Mouse (Mus musculus) frontal cortex, postnatal 10 days (tissue): ENCODE results near the gene Phgr1.

Experiments used
- DNase-seq, 2 experiments: peaks; one replicate each; pipeline ENCODE4 v3.0.0; 2022; ENCODE audit warnings: low spot score in 2 of 2, mixed read lengths in 1 of 2

The Phgr1 gene

DNA sequence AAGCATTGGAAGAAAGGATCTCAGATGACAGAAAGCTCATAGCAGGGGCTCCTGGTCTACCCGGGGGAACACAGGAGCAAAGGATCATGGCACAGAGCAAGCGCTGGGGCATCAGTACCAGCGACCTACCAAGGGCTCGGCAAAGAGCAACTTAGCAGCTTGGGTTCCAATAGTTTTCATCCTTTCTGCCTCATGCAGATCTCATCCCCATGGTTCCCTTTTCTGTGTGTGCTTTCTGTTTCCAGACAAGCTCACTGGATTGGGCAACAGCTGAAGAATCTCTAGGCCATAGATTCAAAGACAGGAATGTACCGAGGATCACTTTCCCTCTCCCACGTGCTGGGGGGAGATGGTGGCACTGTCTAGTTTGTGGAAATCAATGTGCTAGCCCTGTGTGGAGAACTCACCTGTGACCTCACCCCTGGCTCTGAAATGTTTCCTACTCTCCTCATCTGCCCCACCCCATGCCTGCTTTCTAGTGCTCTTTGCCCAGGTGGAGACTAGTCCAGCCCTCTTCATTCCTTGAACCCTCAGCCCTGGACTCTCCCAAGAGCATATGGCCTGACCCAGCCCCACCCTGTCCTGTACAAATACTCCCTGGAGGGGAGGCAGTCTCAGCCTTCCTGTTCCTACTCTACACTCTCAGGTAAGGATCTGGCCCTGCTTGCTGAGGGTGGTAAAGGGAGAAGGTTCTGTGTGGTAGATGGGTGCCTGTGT lies at the start of gene Phgr1:
TSS of gene Phgr1 (plus strand) at position 612 of the 717 bp plus-strand sequence.
- no peak for DNase-seq

DNA sequence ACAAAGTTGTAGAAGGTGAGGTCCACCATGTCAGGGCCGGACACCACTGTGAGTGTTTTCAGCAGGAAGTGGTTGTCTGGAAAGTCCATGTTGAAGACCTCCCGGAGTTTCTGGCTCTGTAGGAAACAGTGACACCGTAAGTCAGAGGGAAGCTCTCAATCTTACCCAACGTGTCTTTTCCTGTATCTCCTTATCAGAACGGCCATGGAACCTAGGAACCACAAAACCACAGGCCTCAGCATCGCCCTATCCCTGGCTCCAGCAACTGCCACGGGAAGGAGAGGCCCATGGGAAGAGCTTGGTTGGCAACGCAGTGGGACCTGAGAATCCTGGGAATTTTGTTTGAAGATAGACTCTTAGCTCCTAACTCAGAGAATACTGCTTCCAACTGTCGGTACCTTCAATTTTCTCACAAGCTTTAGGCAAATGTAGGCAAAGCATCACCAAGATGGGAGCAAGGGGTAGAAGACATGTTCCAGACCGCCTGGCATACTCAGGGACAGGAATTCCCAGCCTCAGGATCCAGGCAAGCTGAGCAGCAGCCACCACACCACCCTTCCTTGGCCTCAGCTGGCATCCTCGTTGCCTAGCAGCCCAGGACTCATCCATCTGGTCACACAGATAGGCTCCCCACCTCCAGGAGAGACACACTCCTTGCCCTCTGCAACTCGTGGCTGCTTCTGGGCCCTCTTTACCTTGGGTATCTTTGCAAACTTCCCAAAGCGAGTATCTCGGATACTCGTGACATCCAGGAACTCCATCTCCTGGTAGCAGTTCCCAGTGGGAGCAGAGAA lies 48.7 kb upstream of the Phgr1 start:
- DNase-seq = no peak

DNA sequence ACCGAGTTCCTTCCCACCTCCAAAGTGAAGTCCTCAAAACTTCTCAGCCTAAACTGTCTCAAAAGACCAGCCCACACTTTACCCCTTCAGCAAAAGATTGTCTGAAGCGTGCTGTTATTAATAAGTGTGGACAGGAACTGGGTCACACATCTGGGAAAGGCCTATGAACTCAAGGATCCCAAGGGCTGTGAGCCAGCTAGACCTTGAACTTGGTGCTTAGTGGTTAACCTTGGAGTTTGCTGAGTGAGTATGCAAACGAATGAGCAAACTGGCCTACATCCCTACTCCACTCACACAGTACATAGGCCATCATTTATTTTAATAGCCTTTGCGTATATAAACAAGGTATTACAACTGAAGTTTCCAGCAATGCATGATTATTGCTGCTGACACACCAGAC lies 47.1 kb upstream of the Phgr1 start:
- no peak for DNase-seq

DNA sequence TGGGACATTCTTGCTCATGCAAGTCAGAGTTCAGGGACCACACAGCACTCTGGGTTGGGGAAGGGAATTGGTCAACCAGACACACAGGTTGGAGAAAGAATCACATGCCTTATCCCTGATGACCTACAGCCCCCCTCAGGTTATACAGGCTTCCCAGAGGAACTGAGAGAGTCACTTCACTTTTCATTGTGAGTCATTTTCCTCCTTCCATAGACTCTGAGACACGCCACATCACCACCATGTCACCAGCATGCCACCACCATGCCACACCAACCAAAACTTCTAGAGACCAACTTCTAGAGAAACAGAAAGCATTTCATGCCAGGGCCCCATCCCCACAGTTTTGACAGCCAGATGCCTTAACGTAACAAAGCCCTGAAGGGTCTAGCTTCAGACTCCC lies 45.7 kb upstream of the Phgr1 start:
- DNase-seq = no peak

DNA sequence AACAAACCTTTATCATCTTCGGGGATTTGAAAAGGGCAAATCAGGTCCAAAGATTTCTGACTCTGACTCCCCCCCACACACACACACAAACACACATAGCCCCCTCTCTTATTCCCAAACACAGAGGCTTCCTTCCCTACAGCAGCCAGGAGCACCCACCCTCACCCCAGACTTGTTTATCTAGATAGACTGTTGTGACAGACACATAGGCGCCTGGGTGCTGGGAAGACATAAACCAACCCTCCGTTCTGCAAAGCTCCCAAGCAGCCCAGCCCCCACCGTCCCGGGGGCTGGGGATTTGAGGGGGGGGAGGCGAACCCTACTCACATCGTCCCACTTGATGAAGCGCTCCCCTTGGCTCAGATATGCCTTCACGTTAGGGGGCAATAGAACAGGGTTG lies 44.7 kb upstream of the Phgr1 start:
- no peak for DNase-seq

DNA sequence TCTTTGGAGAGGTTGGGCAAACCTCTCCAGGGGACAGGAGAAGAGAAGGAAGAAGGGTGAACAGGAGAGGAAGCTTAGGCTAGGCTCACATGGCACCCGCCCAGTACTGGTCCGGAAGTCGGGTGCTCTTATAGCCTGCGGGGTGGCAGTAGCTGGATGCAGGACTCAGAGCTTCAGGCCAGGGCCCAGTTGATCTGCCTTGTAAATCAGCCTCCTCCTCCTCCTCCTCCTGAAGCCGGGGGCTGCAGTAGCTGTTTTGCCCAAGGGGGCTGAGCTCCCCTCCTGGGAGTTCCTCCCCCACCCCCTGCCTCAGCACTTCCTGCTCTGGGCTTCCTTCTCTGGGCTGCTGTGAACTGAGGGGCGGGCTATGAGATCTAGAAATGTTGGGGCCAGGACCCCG lies 44.2 kb upstream of the Phgr1 start, which contains the start of gene Plcb2:
TSS of gene Plcb2 (minus strand) at position 102 of the 400 bp plus-strand sequence.
- DNase-seq = no peak

DNA sequence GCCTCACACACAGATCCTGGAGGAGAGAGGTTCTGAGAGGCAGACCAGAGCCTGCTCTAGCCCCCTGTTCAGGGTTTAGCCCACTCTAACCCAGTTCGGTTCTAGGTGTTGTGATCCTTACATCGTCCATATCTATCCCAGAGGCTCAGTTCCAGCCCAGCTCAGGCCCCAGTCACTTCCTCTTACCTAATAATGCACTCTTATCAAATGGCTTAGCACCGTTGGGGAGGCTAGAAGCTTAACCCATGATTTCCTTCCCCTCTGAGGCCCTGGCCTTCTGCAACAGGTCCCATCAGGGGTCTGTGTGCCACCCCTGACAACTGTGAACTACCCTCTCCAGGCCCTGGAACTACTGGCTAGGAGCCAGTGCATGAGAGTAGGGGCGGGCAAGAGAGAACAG lies 43.4 kb upstream of the Phgr1 start:
- DNase-seq = no peak

DNA sequence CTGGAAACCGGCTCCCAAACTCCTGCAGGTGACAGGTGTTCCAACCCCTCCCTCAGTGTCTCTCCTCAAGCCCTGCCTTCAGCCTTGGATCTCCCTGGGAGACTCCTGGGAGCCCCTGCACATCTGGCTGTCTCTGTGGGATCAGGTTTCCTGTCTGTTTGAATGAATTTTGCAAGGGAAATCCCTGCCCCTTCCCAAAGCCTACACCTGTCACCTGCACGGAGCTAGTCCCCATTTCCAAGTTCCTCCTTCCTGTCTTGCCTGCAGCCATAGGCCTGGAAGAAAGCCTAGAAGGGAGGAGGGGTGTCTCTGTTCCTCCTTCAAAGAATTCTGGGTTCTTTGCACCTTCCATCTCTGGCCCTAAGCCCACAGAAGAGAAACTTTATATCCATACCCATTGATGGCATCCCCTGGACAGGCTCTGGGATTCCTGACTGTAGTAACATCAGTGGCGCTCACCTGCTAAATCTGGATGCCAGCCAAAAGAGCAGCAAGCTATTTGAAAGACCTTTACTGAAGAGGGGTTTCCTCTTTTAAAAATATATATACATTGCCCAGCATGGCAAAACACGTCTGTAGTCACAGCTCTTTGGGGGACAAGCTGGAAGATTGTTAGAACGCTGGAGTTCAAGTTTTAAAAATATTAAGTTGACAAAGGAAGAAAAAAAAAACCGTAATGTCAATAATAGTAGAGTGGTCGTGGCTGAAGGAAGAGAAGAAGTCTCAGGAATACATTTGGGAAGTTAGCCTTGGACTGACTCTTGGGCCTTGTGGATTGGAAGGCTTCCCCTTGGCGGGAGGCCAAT lies 42.5 kb upstream of the Phgr1 start:
- DNase-seq = no peak

DNA sequence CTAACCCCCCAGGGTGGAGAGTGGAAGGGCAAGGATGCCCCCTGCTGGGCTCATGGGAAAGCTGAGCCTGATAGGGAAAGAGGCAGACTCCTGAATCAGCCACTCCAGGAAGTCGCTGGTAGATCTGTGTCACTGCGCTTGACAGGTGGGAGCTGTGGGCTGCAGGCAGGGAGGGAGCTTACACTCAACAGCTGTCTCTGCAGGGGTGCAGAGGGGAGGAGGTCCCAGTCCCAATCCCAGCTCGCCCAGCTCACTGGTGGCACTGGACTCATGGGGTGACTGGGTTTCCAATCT lies 42.0 kb upstream of the Phgr1 start:
- DNase-seq = peak; percentile 66 to 73

DNA sequence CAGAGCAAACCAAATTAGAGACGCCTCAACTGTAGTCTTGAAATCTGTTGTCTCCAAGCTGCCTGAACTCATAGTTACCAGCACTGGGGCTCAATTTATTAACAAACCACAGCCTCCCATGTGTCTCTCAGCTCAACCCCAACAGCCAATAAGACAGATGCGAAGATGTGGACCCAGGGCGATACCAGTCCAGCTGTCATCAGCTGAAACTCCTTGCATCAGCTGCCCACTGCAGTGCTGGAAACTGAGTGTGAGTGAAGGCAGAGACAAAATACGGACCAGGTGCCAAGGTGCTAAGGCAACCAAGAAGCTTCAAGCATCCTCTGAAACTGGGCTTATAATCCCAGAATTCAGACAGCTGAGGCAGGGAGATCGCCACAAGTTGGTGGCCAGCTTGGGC lies 40.6 kb upstream of the Phgr1 start:
- no peak for DNase-seq

DNA sequence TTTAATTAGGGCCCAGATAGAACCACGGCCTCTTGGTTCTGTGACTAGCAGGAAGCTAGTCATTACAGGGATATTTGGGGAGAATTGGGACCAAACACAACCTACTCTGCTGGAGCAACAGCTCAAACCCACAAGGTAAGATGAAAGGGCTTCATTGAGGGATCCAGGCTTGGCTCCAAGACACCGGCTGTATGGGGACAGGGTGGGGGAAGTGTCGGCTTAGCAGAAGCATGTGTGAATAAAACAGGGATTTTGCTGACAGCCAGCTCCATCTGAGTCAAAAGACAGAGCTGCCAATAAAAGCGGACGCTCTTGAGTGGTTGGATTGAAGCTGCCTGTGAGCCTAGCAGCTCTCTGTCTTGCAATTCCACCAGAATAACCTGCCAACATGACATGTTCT lies 39.2 kb upstream of the Phgr1 start:
- no peak for DNase-seq

DNA sequence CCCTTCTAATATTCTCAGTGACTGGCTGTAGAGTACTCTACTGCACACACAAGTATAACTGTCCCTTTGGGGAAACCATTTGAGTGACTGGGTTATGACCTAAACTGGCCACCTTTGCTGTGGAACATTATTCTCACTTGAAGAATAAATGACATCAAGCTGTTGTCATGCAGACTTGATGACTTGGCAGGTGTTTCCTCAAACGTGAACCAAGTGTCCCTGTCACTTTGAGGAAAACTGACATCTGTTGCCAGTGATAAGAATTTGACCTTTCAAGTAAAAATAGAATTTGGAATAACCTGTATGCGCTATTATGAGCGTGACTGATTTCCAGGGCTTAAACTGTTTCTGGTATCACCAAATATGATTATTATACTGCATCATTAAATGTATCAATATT lies 32.2 kb upstream of the Phgr1 start:
- DNase-seq = no peak

DNA sequence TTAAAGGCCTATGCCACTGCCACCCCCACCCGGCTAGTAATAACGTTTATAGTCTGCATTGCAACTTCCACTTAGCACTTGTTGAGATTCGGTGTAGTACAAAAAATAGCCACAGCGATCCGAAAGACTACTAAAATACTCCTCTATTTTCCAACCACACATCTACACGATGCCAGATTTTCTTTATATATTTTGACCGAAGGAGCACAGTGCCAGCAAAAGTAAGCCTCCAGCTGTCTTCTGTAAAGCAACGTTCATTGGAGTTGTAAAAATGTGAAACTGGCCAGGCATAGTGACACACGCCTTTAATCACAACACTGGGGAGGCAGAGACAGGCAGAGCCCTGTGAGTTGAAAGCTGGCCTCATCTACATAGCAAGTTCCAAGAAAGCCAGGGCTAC lies 31.4 kb upstream of the Phgr1 start:
- DNase-seq = no peak

DNA sequence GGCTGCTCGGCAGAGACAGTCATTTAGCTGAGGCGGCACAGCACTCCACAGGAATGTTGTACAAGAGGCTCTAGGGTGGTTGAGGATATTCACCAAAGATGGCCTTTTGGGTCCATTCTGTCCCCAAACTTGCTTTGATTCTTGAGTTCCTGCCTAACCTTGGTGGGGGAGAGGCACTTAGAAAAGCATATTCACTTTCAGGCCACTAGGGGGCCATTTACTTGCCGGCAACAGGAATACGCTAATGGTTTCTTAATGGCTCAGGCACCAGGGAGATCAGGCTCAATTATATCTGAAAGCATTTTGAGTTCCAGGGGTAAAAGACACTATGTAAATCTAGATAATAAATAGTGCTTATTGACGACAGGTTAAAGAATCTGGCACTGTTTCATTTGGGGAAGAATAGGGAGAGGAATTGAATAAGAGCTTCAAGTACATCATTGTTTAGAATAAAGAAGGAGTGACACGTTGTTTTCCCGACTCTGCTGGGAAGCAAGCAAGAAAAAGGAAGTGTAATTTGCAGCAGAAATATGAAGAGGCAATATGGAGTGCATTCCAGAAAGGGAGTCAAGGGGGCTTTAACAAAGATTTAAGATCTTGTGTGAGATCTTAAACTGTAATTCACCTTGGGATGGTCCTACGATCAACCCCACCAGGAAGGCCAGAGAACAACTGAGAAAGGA lies 29.2 kb upstream of the Phgr1 start:
- DNase-seq = no peak

DNA sequence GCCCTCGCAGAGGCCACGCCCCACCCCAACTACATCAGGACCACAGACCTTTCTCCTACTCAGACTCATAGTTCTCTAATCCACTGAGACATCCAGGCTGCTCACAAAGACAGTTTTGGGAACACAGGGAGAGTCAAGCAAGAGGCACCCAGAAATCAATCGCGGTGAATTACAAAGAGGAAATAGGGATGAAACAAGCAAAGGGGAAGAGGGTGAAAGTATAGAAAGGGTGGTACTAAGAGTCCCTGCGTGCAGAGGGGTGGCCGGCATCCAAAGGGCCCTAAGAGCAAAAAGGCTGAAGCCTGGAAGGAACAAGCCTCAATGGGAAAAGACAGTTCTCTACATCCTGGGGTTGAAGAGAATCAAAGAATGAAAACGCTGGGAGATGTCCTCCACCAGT lies 27.9 kb upstream of the Phgr1 start:
- no peak for DNase-seq

DNA sequence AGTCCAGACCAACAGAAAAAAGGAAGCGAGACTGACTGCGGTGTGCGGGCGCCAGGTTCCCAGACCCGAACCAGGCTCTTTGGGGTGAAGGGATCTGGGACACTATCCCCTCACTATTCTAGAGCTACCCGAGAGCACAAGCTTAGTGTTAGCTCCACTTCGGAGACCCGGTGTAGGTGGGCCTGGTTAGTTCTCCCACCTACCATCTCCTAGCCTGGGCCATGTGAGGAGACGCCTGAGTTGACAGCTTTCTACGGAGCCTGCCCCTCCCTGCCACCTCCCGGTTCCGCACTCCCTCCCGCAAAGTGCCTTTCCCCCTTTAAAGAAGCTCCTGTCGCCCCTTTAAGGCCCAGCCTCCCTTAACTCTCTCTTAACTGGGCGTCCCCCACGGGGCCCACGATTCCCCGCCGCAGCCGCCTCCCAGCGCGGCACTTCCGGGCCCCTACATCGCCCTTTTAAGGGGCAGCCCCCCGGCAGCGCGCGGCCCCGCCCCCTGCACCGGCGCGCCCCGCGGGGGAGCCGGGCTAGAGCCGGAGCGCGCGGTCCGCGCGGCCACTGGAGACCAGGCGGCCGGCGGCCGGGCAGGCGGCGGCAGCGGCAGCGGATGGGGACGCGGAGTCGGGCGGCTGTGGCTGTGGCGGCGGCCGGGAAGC lies 27.2 kb upstream of the Phgr1 start, which contains the start of gene Inafm2:
TSS of gene Inafm2 (plus strand) at position 527 of the 653 bp plus-strand sequence.
- DNase-seq = peak; percentile 90 to 91

DNA sequence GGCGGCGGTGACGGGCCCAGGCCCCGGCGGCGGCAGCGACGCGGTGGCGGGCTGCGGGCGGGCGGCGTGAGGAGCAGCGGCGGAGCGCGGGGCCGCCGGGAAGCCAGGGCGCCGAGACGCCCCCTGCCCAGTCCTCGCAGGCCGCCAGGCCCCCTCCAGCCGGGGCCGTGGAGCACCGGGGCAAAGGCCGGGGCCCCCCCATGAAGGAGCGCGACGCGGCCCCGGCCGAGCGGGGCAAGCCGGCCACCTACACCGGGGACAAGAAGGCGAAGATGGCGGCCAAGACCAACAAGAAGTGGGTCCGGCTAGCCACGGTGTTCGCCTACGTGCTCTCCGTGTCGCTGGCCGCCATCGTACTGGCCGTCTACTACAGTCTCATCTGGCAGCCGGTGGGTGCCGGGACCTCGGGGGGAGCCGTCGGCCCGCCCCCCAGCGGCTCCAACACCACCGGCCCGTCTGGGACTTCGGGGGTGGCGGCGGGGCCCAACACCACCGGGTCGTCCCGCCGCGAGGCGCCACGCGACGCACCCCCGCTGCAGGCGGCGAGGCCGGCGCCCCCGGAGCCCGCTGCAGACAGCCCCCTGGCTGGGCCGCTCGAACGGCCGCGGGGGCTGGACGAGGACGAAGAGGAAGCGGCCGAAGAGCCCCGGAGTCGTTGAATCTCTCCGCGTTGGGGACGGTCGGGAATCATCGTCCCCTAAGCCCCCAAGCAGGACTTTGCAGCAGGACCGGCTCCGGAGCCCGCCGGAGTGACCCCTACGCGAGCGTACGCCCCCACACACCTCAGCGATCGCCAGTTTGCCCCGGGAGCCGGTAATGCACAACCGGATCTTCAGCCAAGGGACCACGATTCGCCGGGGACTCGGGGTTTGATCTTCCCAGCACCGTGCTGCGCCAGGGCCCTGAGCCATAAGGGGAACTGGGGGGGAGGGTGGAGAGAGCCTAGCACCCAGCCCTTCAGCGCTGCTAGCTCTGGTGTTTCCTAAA lies 26.4 kb upstream of the Phgr1 start:
- no peak for DNase-seq

DNA sequence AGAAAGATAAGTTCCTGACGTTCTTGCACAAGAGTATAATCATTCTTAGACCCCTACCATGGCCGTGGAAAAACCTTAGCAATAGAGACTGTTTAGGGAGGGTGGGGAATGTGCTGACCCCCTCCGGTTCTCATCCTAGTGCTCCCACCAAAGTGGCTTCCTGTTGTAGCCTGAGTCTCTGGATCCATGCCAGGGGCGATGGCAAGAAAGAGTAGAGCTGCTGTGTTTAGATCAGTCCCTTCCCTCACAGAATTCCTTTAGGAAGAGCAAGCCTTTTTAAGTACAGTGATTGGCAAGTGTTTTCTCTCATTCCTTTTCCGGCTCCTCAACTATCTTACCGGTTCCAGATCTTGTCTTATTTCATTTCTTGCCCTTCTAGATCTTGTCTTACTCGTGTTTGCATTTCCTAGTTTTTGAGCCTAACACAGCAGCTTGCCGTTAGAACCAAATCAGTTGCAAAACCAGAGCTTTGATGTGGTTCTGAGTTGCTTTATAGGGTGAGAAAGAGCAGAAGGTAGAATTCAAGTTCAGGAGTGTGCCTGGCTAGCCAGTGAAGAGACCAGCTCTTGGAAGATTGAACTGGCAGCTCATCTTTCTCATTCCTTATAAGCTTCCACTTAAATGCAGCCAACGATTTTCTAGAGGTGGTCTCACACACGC lies 25.1 kb upstream of the Phgr1 start:
- DNase-seq = no peak

DNA sequence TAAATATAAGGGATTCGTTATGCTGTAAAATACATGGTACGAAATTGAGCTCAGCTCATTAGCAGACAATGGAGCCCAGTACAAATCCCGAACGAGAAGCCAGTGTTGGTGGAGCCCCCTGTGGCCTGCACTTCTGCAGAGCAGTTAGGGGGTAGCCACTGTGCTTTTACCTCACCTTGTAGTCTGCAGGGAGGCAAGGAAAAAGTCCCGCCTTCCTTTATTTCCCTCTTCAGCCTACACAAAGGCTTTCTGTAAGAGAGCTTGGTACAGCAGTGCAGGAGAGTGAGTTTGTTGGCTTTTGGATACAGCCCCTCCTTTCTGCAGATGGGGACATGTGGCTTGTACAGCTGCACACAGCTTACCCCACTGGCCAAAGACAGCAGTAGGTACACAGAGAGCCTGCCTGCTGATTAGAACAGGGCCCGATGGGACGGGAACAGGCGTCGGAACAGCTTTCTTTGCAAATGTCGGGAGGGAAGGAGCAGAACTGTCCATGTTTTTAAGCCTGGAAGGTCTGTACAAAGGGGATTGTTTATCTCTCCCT lies 23.2 kb upstream of the Phgr1 start:
- no peak for DNase-seq
